Mouse (Mus musculus) heart, postnatal 0 days (tissue): ENCODE measurements around the gene Mta1. TPM values are rescaled to one million over a fixed set of nuclear protein-coding genes. Genes with fewer than 3 reads are reported as not detected.

Experiments
- ATAC-seq: fragments of 200-750 bp; cut with Nextera tagmentation; 2 replicates; pipeline ENCODE4 v1.8.0; 2017; ENCODE audit warnings: low read depth, moderate number of reproducible peaks, moderate library complexity; ENCODE audit not compliant: insufficient read depth
- DNase-seq: peaks from one replicate; pipeline ENCODE4 v3.0.0-alpha.2; 2016; ENCODE audit warnings: low spot score
- H3K27ac ChIP-seq: fragments of 300-500 bp; sonication (generic); 2 replicates; pipeline ENCODE4 v1.5.1; 2014; ENCODE audit warnings: low read depth, mild to moderate bottlenecking
- H3K27me3 ChIP-seq: fragments of 300-500 bp; sonication (generic); 2 replicates; pipeline ENCODE4 v1.6.1; 2014; ENCODE audit warnings: low read length, mixed read lengths; ENCODE audit not compliant: control insufficient read depth, insufficient read depth
- H3K36me3 ChIP-seq: fragments of 300-500 bp; sonication (generic); replicated peaks from 2 replicates; pipeline ENCODE4 v1.6.1; 2014; ENCODE audit warnings: low read length, mixed read lengths; ENCODE audit not compliant: control insufficient read depth, insufficient read depth
- H3K4me1 ChIP-seq: fragments of 300-500 bp; sonication (generic); 2 replicates; pipeline ENCODE4 v1.6.1; 2014; ENCODE audit warnings: antibody characterized with exemption; ENCODE audit not compliant: control insufficient read depth, insufficient read depth
- H3K4me2 ChIP-seq: fragments of 300-500 bp; sonication (generic); 2 replicates; pipeline ENCODE4 v1.6.1; 2014; ENCODE audit warnings: low read depth, mild to moderate bottlenecking, low read length, moderate library complexity
- H3K4me3 ChIP-seq: fragments of 300-500 bp; sonication (generic); 2 replicates; pipeline ENCODE4 v1.5.1; 2014; ENCODE audit warnings: low read depth, low read length
- H3K9ac ChIP-seq: fragments of 300-500 bp; sonication (generic); replicated peaks from 2 replicates; pipeline ENCODE4 v1.6.1; 2014; ENCODE audit warnings: low read depth, low read length, mixed read lengths
- H3K9me3 ChIP-seq: fragments of 300-500 bp; sonication (generic); replicated peaks from 2 replicates; pipeline ENCODE4 v1.6.1; 2016; ENCODE audit warnings: low read length; ENCODE audit not compliant: control insufficient read depth
- CTCF ChIP-seq: IDR thresholded peaks from 2 replicates; pipeline ENCODE4 v1.5.1; 2016; ENCODE audit warnings: antibody characterized with exemption, control low read depth, low read depth
- EP300 ChIP-seq: IDR thresholded peaks from 2 replicates; pipeline ENCODE4 v1.6.1; 2016; ENCODE audit warnings: antibody characterized with exemption, low read depth
- WGBS: fragments of 180-500 bp; shearing (Covaris S2); extraction: QIAGEN DNeasy Blood & Tissue Kit; methylation state at CpG from one replicate; pipeline ENCODE4 v1.1.7; 2014; 5-methylcytosine and 5-hydroxymethylcytosine counted together
- polyA plus RNA-seq: library from polyadenylated mRNA; unstranded; fragments of >200 nt; fragmentation: Nextera tagmentation; extraction: Ambion mirVana; gene quantifications from 2 replicates; pipeline ENCODE4 v1.2.1, GENCODE M21; 2015
- total RNA-seq: library from RNA; depleted of rRNA; stranded (reverse); fragments of >200 nt; gene quantifications from 2 replicates; pipeline ENCODE4 v1.2.3, GENCODE M21; 2014; ENCODE audit warnings: low replicate concordance

The Mta1 gene
- total and polyA plus RNA-seq, 2 experiments from 2014 or later, result 11.8 to 26.3 TPM

GRCm38 (mm10) chr12:113114141-113114540, 16.1 kb downstream of the Mta1 start:
- no peak for ATAC-seq

GRCm38 (mm10) chr12:113114856-113115538, 16.9 kb downstream of the Mta1 start:
- H3K4me2 ChIP-seq, result no peak overlapping the region
- no peak overlapping the region for H3K4me3 ChIP-seq
- no peak overlapping the region for H3K9ac ChIP-seq
- TF ChIP-seq EP300 (no peak), CTCF (no peak)
- no peak for ATAC-seq
- 77% methylated on average over 16 of the region's 16 CpGs for WGBS
- no peaks in the 10 kb centered on the region for H3K27me3 ChIP-seq
- no peak for DNase-seq
- peaks cover 31% of the 10 kb centered on the region for H3K36me3 ChIP-seq
- no peaks in the 10 kb centered on the region for H3K9me3 ChIP-seq
- H3K27ac ChIP-seq, result no peak overlapping the region
- H3K4me1 ChIP-seq, result no peaks in the 10 kb centered on the region; the same call in 1 of the 2 replicates

More at GRCm38 (mm10) chr12:113114141-113114540, 16.1 kb downstream of the Mta1 start:
- Histone ChIP-seq H3K9ac (no peak overlapping the region), H3K9me3 (no peaks in the 10 kb centered on the region), H3K4me2 (no peak overlapping the region), H3K36me3 (peaks cover 30% of the 10 kb centered on the region), H3K4me1 (no peaks in the 10 kb centered on the region), H3K27ac (no peak overlapping the region), H3K4me3 (no peak overlapping the region), H3K27me3 (no peaks in the 10 kb centered on the region)
- 83% methylated on average over 4 of the region's 4 CpGs for WGBS
- TF ChIP-seq EP300, result no peak
- TF ChIP-seq CTCF, result no peak
- no peak for DNase-seq

GRCm38 (mm10) chr12:113119516-113120410, 21.7 kb downstream of the Mta1 start:
- H3K9me3 ChIP-seq, result no peaks in the 10 kb centered on the region
- 80% methylated on average over 20 of the region's 20 CpGs for whole genome bisulfite sequencing
- H3K27ac ChIP-seq, result no peak overlapping the region
- peaks cover 6% of the 10 kb centered on the region; the same call in 1 of the 2 replicates for H3K4me1 ChIP-seq
- H3K27me3 ChIP-seq, result no peaks in the 10 kb centered on the region
- H3K9ac ChIP-seq, result no peak overlapping the region
- H3K4me3 ChIP-seq, result no peak overlapping the region
- ATAC-seq (peak; percentile 73), DNase-seq (peak; percentile 71)
- H3K4me2 ChIP-seq, result no peak overlapping the region
- TF ChIP-seq CTCF, result peak; percentile 96
- no peak for TF ChIP-seq EP300
- H3K36me3 ChIP-seq, result peaks cover 70% of the 10 kb centered on the region

- no peak for TF ChIP-seq EP300
- no peak for TF ChIP-seq CTCF
- H3K9ac ChIP-seq, result no peak overlapping the region
- H3K36me3 ChIP-seq, result peaks cover 97% of the 10 kb centered on the region
- DNase-seq, result no peak
- H3K27me3 ChIP-seq, result no peaks in the 10 kb centered on the region
- H3K4me1 ChIP-seq, result peaks cover 6% of the 10 kb centered on the region; the same call in 1 of the 2 replicates
- ATAC-seq, result no peak
- 51% methylated on average over 6 of the region's 6 CpGs for WGBS
- no peak overlapping the region for H3K4me2 ChIP-seq
- 0 out of 2 replicates have a peak overlapping the region, but pooled peaks have one; percentile 28 for H3K27ac ChIP-seq
- H3K9me3 ChIP-seq, result no peaks in the 10 kb centered on the region
- no peak overlapping the region for H3K4me3 ChIP-seq
These were observed 26.6 kb downstream of the Mta1 start for GRCm38 (mm10) chr12:113124726-113125125.

GRCm38 (mm10) chr12:113130732-113131131, 32.7 kb downstream of the Mta1 start:
- Histone ChIP-seq H3K9me3 (no peaks in the 10 kb centered on the region), H3K9ac (no peak overlapping the region), H3K27ac (no peak overlapping the region), H3K4me1 (peaks cover 36% of the 10 kb centered on the region), H3K4me3 (no peak overlapping the region), H3K4me2 (no peak overlapping the region), H3K36me3 (peaks cover 93% of the 10 kb centered on the region), H3K27me3 (no peaks in the 10 kb centered on the region)
- DNase-seq (no peak), ATAC-seq (no peak)
- 91% methylated on average over 8 of the region's 8 CpGs for WGBS
- TF ChIP-seq EP300 (no peak), CTCF (no peak)
